Mouse (Mus musculus): ENCODE data around the gene Dpp9. TPM values are rescaled to one million over a fixed set of nuclear protein-coding genes. Genes with fewer than 3 reads are reported as not detected.
A peak's percentile ranks its signal among the peaks of the same experiment; 100 is the strongest.

Gene Dpp9
- total and polyA plus RNA-seq, 3 experiments = 13.5 to 37.9 (median 23.0) TPM

DNA sequence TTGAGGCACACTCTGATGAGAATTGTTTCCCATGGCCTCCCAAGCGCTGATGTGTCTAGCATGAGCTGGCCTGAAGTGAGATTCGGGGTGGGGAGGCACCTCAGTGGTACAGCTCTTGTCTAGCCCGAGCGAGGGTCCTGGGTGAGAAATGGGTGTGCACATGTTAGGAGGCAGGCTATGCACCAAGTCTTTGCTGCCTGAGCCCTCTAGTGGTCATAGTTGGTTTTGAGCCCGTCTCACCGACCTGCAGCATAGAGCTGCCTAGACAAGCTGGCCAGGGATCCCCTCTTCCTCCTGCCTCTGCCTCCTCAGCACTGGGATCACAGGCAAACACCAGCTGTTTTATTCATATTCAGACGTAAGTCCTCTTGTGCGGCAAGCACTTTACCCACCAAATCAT, 45.3 kb upstream of the Dpp9 start:
- Histone ChIP-seq H3K9ac (ENCODE audit: insufficient read depth, low read depth) (no peak overlapping the region), H3K79me2 (replicated peaks; ENCODE audit: control insufficient read depth, extremely low read depth, insufficient read depth, poor library complexity, severe bottlenecking) (peaks cover 44% of the 10 kb centered on the region), H3K36me3 (replicated peaks in 1 of 2; ENCODE audit: control insufficient read depth in 1 of 2, insufficient read depth in 1 of 2, low read length in 1 of 2) (peaks cover 22 to 41% of the 10 kb centered on the region in 2 experiments), H3K9me3 (replicated peaks; ENCODE audit: low read length) (no peaks in the 10 kb centered on the region), H3K4me1 (ENCODE audit: control insufficient read depth in 1 of 2, insufficient read depth in 2 of 2) (peaks cover 35 to 82% of the 10 kb centered on the region in 2 experiments), H3K4me2 (ENCODE audit: insufficient read depth, low read depth, poor library complexity, severe bottlenecking) (no peak overlapping the region), H3K27me3 (replicated peaks) (no peaks in the 10 kb centered on the region), H3K27ac (ENCODE audit: insufficient read depth, low read depth) (peak overlapping the region; percentile 82), H3K4me3 (replicated peaks in 1 of 3; ENCODE audit: low read depth in 2 of 3, low read length in 2 of 3, poor library complexity in 1 of 3) (no peak overlapping the region)
- peak; percentile 93 for DNase-seq (ENCODE audit: extremely low read depth)
- dilution Hi-C loops (cut with MboI; ENCODE audit: extremely low pct_ligation_motif_present, extremely low pct_unique_long_range_greater_than_20kb, low sequenced_read_pairs) = no loop called here
- in situ Hi-C loops (cut with MboI; ENCODE audit: low pct_ligation_motif_present, low pct_unique_long_range_greater_than_20kb, low sequenced_read_pairs) = loop anchor here (5.0 kb wide), 1 partner anchor 132 kb away; no protein-coding TSS in a partner anchor
- no peak for TF ChIP-seq MAZ (IDR thresholded peaks at IDR 0.05; ENCODE audit: low read depth, low read length)
- no peak for TF ChIP-seq GABPA (IDR thresholded peaks at IDR 0.05; ENCODE audit: insufficient replicate concordance, low read depth, low read length)
- 0 out of 2 replicates have a peak, but pooled peaks have one; percentile 19 for TF ChIP-seq SIN3A (IDR thresholded peaks at IDR 0.05; ENCODE audit: low read length)
- TF ChIP-seq MAFK (IDR thresholded peaks at IDR 0.05; ENCODE audit: insufficient replicate concordance, low read length) = no peak
- peak; percentile 30; the same call in 1 of the 2 replicates for TF ChIP-seq IRF4 (IDR thresholded peaks at IDR 0.05; ENCODE audit: low read depth, low read length)
- TF ChIP-seq CHD1 (IDR thresholded peaks at IDR 0.05; ENCODE audit: low read depth, low read length) = no peak
- no peak for TF ChIP-seq ZC3H11A (IDR thresholded peaks at IDR 0.05; ENCODE audit: low read depth, low read length)
- no peak for TF ChIP-seq PAX5 (IDR thresholded peaks at IDR 0.05; ENCODE audit: low read length)
- TF ChIP-seq ETS1 (conservative IDR thresholded peaks at IDR 0.05; ENCODE audit: low read depth, low read length) = no peak
- TF ChIP-seq NRF1 (IDR thresholded peaks at IDR 0.05; ENCODE audit: low read depth, low read length) = no peak
- no peak for TF ChIP-seq ZMIZ1 (IDR thresholded peaks at IDR 0.05; ENCODE audit: low read depth, low read length)
- TF ChIP-seq EP300 (IDR thresholded peaks at IDR 0.05; ENCODE audit: low read length) = no peak
- no peak for TF ChIP-seq ZKSCAN1 (IDR thresholded peaks at IDR 0.05; ENCODE audit: borderline replicate concordance, low read depth, low read length)
- TF ChIP-seq CHD2 (IDR thresholded peaks at IDR 0.05; ENCODE audit: low read length) = no peak
- TF ChIP-seq SMC3 (IDR thresholded peaks at IDR 0.05; ENCODE audit: low read depth, low read length) = peak; percentile 60
- TF ChIP-seq ELF1 (IDR thresholded peaks at IDR 0.05; ENCODE audit: low read depth, low read length) = no peak
- no peak for TF ChIP-seq NELFE (IDR thresholded peaks at IDR 0.05; ENCODE audit: low read depth, low read length)
- 0 out of 2 replicates have a peak, but pooled peaks have one; percentile 30 for TF ChIP-seq UBTF (IDR thresholded peaks at IDR 0.05; ENCODE audit: low read depth, low read length)
- TF ChIP-seq RCOR1 (conservative IDR thresholded peaks at IDR 0.05; ENCODE audit: low read depth, low read length) = no peak
- TF ChIP-seq JUN (IDR thresholded peaks at IDR 0.05; ENCODE audit: insufficient read depth, low read depth, low read length) = no peak
- TF ChIP-seq MEF2A (IDR thresholded peaks at IDR 0.05; ENCODE audit: borderline replicate concordance, low read depth, low read length) = no peak
- TF ChIP-seq USF2 (conservative IDR thresholded peaks at IDR 0.05; ENCODE audit: low read depth, low read length) = no peak
- TF ChIP-seq MYC (IDR thresholded peaks at IDR 0.05; ENCODE audit: low read depth, low read length) = peak; percentile 95
- no peak for TF ChIP-seq ZNF384 (IDR thresholded peaks at IDR 0.05; ENCODE audit: low read depth, low read length)
- TF ChIP-seq E2F4 (IDR thresholded peaks at IDR 0.05; ENCODE audit: insufficient replicate concordance, low read depth, low read length) = no peak
- peak; percentile 6; the same call in 1 of the 2 replicates for TF ChIP-seq HCFC1 (IDR thresholded peaks at IDR 0.05; ENCODE audit: low read depth, low read length)
- 0 out of 2 replicates have a peak, but pooled peaks have one; percentile 12 for TF ChIP-seq TBP (conservative IDR thresholded peaks at IDR 0.05; ENCODE audit: low read depth, low read length)
- TF ChIP-seq MAX (IDR thresholded peaks at IDR 0.05; ENCODE audit: low read length) = peak; percentile 69
- no peak for TF ChIP-seq JUND (conservative IDR thresholded peaks at IDR 0.05; ENCODE audit: low read depth, low read length)
- no peak for TF ChIP-seq BHLHE40 (IDR thresholded peaks at IDR 0.05; ENCODE audit: low read depth, low read length)
- TF ChIP-seq MXI1 (IDR thresholded peaks at IDR 0.05; ENCODE audit: low read depth, low read length) = peak; percentile 35; the same call in 1 of the 2 replicates
- TF ChIP-seq KAT2A (IDR thresholded peaks at IDR 0.05; ENCODE audit: insufficient replicate concordance, low read length) = no peak
- TF ChIP-seq RAD21 (IDR thresholded peaks at IDR 0.05; ENCODE audit: low read depth, low read length) = peak; percentile 60
- peak; percentile 83 to 86 for TF ChIP-seq CTCF (conservative IDR thresholded peaks at IDR 0.05 in 1 of 2, IDR thresholded peaks at IDR 0.05 in 1 of 2; ENCODE audit: low read depth in 2 of 2, low read length in 2 of 2)
- no peak for TF ChIP-seq TCF12 (IDR thresholded peaks at IDR 0.05; ENCODE audit: low read depth, low read length)
- no peak for TF ChIP-seq POLR2AphosphoS2 (IDR thresholded peaks at IDR 0.05; ENCODE audit: low read depth, low read length)
- TF ChIP-seq USF1 (IDR thresholded peaks at IDR 0.05; ENCODE audit: low read depth, low read length) = no peak
- TF ChIP-seq POLR2A (IDR thresholded peaks at IDR 0.05; ENCODE audit: low read depth, low read length) = no peak
